Mouse (Mus musculus): Measurements from ENCODE around the gene Bend3.
"Not testable (repeated sequence)": the region's sequence is repeated elsewhere in the genome, so short reads cannot be mapped to it uniquely, and the experiment has no call there.

The Bend3 gene

DNA sequence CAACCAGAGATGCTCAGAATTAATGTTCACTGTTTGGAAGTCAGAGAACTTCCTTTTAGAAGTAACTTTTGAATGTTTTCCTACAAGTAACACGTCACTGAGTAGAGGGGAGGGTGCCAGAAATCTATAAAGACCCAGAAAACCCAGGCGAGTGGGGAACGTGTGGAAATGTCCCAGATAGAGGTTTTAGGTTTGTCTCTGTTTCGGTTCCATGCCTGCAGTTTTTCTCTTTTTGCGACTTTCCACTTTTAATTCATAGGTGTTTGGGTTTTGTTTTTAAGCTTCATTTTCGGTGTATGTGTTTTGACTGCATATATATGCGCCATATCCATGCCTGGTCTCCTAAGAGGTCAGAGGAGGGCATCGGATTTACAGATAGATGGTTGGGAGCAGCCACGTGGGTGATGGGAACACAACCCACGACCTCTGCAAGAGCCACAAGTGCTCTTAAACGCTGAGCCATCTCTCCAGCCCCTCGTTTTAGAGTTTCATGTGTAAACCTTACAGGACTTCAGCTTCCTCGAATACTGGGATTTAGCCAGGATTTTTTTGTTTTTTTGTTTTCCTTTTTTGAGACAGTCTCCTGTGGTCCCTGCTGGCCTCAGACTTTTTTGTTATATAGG is 1.7 kb downstream of the Bend3 start:
- DNase-seq (ENCODE audit: low read depth), result peak; percentile 30

DNA sequence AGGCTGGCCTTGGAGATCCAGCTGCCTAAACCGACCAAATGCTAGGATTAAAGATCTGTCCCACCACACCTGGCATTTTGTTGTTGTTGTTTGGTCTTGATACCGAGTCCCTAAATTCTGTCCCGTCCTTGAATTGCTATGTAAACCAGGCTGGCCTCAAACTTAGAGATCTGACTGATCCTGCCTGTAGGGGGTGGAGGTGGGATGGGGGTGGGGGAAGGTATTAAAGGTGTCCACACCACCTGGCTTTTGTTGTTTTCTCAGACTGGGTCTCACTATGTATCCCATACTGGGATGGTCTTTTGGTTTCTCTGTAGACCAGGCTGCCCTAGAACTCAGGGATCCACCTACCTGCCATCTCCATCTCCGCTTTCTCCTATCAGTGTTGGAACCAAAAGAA is 2.5 kb downstream of the Bend3 start:
- no peak for DNase-seq (ENCODE audit: low read depth)

DNA sequence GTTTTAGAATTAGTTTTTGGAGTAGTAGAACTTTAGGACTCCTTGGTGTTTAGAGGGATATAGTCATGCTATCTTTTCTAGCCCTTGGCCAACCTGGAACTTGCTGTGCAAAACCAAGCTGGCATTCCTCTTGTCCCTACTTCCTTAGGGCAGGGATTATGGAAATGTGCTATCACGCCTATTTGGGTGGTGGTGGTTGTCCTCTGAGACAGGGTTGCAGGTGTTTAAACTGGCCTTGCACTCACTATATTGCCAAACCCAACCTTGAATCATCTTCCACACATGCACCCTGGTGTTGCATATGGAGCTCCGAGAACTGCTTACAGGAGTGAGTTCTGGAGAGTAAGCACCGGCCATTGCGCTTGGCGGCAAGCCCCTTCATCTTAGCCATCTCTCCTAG is 3.4 kb downstream of the Bend3 start:
- DNase-seq (ENCODE audit: low read depth), result no peak

DNA sequence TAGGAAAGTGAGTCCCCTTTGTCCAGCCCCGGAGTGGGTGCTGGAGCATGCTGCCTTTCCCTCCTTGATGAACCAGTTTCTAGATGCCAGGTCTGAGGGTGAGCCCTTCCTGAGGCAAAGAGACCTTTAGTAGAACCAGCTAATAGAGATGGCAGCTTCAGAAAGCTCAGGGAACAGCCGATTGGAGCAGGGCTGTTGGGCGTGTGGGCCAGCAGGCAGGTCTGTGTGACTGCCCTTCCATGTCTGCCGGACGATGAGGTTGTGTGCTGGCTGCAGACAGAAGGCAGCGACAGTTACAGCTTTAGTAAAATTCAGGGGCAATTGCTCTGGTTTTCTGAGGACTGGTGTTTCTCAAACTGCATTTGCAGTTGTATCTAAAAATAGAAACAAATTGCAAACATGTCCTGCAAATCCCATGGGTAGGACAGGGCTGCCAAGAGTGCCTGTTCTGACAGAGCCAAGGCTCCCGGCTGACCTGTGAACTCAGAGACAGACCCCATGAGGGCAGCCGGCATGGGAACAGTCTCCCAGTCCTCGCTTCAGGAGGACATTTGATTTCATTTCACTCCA is 4.9 kb downstream of the Bend3 start:
- DNase-seq (ENCODE audit: low read depth), result peak; percentile 54

DNA sequence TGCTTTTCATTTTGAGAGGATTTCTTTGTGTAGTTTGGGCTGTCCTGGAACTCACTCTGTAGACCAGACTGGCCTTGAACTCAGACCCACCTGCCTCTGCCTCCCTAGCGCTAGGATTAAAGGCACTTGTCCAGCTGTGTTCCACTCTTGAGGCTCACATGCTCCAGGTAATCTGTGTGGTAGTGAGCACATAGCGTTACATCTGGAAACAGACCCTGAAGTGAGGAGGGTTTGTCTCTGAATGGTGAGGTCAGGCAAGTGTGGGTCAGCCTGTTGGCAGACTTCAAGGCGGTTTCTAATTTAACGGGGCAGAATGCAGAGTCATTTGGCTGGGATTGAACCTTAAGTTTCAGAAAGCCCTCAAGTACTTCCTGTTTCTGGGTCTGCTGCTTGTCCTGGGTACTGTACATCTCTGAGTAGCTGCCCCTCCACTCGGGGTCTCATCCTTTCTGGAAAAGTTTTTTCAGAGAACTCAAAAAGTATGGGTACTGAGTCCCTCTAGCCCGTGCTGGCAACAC is 7.2 kb downstream of the Bend3 start:
- no peak for DNase-seq (ENCODE audit: low read depth)

DNA sequence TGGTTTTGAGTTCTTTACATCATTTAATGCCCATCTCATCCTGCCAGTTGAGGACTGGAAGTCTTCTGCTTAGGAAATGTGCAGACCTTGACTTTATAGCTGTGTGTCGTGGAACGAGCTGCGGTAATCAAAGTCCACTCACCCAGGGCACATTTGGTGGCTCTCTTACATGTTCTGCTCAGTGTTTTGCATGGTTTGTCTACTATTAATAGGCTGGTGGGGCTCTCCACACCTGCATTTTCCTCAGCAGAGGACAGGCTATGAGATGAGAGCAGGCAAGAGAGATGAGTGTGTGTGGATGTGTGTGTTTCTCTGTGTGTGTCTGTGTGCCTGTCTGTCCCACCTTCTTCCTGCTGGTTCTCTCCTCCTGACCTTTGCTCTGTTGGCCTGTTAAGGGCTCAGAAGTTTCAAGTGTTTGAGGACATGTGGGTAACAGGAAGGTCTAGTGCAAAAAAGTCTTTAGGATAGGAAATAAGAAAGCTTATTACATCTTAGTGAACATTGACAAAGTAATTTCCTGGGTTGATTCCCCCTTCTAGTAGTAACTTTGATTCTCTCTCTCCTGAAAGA is 8.9 kb downstream of the Bend3 start:
- DNase-seq (ENCODE audit: low read depth), result no peak

DNA sequence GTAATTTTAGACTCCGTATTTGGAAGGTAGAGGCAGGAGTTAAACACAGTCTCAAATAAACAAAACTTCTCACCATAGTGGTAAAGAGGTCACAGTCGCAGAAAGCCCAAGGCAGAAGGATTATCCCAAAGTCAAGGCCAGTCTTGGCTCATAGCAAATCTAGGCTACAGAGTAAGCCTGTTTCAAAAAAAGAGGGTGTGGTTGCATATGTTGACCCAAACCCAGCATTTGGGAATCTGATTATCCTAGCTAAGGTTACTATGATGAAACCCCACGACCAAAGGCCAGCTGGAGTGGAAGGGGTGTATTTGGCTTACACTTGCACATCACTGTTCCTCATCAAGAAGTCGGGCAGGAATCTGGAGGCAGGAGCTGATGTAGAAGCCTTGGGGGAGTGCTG is 9.6 kb downstream of the Bend3 start:
- no peak for DNase-seq (ENCODE audit: low read depth)

DNA sequence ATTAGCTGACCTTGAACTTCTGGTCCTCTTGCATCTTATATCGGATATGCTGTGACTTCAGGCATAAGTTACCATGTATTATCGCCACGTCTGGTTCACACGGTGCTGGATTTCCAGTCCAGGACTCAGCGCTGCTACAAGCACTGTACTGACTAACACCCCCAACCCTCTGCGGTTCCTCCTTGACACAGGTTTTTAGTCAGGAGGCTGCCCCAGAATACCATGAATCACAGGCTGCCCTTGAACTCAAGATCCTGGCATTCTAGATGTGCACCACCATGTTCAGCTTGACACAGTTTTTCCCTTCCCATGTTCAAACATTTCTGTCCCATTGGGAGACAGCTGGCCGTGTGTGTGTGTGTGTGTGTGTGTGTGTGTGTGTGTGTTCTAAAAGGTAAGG is 10.5 kb downstream of the Bend3 start:
- no peak for DNase-seq (ENCODE audit: low read depth)

DNA sequence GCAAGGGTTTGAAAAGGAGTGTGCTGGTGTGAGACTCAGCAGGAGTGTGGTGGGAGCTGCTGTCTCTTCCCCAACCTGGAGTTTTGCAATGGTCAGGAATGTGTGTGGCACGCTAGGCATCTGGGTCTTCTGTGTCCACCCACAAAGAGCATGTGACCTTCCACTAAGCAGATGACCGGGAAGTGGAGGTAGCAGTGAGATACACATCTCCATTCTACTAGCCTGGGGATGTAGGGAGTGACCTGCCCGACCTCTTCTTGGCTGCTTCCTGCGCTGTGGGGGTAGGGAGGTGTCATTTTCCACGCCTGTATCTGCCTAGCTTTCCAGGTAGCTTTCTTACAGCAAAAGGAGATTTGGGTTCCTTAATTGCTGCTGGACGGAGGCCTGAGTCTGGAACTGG is 10.9 kb downstream of the Bend3 start:
- DNase-seq (ENCODE audit: low read depth), result no peak

DNA sequence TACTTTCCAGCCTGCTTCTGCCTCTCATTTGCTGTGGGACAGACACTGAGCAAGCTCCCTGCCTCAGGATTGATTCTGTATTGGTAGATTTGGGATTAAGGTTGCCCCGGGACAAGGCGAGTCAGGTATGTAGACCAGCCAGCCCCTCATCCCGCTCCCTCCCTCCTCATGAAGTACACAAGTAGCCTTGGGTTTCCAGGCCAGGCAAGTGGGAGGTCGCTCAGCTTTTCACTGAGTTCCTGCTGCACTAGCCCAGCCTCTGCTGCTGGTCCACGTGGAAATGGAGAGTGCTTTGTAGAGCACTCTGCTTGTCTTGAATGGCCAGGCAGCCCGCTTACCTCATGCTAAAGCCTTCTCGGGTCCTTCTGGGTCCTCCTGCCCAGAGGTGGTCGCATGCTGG is 11.4 kb downstream of the Bend3 start:
- no peak for DNase-seq (ENCODE audit: low read depth)

DNA sequence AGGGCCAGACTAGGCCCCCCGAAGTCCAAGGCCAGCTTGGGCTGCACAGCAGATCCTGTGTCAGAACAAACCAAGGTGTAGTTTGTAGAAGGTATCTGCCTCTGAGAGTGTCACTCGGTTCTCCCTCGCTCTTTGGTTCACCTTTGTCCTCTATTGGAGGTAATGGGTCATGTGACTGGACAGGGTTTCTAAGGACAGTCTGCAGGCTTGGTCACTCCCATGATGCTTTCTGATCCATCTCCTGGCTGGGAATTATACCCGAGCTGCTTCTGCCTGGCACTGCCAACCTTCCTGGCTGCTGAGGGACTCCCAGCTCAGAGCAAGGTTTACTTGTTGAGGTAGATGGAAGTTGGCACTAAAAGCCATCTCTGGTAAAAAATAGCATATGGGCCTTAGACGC is 12.2 kb downstream of the Bend3 start:
- no peak for DNase-seq (ENCODE audit: low read depth)

DNA sequence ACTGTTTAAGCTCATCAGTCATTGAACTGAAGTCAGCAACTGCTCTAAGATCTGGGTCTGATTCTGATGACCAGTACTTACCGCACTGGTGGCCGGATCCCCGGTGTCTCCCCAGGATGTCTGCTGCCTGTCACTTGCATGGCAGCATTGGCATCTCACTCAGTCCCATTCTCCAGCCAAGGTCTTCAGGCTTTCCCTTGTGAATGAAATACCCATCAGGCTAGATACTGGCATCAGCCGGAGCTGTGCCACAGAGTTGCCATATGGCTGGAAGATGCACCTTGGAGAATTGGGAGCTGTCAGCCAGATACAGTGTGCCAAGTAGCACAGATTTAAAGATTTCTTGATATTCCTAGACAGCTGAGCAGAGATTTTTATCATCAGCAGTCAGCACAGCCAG is 24.0 kb downstream of the Bend3 start:
- no peak for DNase-seq (ENCODE audit: low read depth)

DNA sequence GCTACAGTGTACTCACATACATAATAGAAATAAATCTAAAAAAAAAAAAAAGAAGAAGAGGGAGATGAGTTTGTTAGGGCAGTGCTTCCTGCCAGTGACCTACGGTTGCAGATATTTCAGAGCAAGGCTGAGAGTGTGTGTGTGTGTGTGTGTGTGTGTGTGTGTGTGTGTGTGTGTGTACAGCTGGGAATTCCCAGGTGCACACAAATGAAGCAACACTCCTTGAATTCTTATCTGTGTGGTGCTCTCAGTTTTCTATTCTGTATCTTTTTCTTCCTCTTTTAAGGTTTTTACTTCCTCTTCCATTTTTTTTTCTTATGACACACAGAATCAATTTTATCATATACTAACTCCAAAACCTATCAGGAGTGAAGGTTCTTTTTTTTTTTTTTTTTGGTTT is 25.7 kb downstream of the Bend3 start:
- no peak for DNase-seq (ENCODE audit: low read depth)

DNA sequence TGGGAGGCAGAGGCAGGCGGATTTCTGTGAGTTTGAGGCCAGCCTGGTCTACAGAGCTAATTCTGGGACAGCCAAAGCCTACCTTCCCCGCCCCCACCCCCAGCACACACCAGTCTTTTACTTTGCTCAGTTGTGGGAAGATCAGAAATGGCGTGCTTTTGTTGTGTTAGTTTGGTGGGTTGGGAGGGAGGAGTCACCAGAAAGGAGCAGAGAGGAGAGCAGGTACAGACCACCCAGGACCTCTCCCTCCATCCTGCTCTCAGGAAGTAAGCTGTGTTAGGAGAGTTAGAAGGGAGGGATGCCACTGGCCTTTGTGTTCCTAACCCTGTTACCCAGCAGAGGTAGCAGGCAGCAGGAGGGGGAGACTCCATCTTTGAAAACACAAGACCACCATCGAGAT is 28.4 kb downstream of the Bend3 start:
- no peak for DNase-seq (ENCODE audit: low read depth)

DNA sequence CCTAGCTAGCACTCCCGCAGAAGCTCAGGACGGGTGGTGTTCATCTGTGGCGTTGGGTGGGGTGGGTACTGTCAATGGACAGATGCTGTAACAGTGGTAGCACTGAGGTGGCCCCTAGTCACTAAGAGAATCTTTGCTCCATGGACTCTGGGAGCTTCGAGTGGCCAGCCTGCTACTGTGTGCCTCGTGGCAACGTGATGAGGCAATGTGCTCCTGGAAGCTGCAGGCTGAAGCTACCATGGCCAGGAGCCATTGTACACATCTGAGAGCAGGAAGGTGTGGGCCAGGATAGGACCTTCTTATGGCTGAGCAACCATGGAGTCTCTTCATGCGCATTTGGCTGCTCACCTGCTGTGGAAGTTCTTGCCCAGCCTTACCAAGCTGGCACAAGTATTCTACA is 30.6 kb downstream of the Bend3 start:
- no peak for DNase-seq (ENCODE audit: low read depth)

DNA sequence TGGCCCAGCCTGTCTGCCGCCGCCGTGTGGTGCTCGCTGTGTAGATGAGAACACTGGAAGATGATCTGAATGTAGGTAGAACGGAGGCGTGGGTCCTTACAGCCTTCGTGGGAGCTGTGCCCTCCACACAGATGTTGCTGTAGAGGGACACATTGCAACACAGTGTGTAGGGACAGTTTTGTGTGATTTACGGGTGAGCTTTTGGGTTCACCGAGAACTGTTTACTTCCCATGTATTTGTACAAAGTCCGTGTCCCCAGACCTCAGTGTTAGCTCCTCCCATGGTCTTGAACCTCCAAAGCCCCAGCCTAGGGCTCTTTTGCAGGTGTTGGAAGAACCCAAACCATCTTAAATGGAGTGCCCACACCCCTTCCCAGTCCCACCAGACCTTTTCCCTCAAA is 34.3 kb downstream of the Bend3 start:
- no peak for DNase-seq (ENCODE audit: low read depth)

DNA sequence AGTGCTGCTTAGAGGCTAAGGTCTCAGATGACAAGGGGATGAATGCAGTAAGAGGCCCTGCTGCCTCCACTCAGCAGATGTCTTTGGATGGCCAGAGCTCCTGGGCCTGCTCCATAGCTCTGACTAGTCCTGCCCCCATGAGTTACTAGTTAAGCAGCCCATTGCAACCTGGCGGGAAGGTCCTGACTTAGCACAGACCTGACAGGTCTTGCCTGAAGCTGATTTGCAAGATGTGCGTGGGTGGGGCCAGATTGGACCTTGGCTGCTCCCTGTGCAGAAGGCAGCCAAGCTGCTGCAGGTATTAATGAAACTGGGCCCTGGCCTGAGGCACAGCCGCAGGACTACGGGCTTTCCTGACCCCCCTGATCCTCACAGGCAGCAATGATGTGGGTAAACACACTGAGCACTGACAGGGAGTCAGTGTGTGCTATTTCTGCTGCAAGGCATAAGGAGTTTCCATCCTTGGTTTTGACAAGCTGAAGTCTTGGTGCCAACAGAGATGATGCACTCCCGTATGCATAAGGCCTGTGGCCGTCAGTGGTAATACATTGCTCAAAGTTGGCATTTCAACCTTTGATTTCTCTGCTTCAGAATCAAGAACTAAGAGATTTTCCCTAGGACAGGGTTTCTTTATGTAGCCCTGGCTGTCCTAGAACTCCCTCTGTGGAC is 38.5 kb downstream of the Bend3 start:
- peak; percentile 26 for DNase-seq (ENCODE audit: low read depth)

DNA sequence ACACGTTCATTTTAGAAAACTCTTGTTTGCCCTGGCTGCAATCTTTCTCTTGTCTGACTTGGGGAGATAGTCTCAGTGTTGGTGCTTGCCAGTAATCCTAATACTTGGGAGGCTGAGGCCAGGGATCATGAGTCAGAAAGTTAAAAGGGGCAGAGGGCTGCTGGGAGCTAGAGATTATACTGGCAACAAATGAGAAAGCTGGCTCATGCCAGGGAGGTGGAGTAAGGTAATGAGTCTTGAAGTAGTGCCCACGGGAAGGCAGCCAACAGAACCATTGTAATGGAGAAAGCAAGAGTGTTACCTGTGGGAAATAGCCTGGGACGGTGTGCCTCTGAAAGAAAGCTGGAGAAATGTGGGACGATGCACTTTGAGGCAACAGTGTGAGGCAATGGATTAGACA is 39.2 kb downstream of the Bend3 start:
- DNase-seq (ENCODE audit: low read depth), result peak; percentile 51

DNA sequence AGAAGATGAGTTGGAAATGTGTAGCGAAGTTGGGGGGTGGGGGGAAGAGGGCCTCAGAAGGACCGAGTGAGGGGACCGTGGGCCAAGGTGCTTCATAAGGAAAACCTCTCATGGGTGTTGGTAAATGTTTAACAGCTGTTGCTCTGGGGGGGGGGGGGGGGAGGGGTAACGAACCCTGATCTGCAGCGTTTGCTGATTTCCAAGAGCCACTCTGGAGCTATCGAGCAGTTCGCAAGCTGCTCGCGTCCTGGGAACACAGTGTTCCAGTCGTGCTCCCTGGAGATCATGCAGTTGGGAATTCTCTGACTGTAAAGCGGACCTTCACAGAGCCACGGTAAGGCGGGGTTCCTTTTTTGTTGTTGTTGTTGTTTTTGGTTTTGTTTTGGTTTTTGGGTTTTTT is 39.7 kb downstream of the Bend3 start:
- no peak for DNase-seq (ENCODE audit: low read depth)

DNA sequence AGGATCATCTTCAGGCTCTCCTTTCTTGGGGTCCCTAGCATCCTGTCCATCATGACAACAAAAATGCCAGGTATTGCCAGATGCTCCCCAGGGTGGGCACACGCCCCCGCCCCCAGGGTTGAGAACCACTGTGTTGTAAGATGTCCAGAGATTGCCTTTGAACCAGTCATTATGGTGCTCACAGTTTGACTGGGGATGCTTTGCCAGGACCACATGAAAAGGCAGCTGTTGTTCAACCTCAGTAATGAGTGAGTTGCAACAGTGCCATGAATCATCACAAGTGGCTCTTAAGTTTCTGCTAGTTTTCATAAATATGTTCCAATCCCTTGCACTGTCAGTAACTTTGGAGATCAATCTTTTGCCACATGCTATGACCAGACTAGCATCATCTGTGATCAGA is 41.3 kb downstream of the Bend3 start:
- peak; percentile 74 for DNase-seq (ENCODE audit: low read depth)

DNA sequence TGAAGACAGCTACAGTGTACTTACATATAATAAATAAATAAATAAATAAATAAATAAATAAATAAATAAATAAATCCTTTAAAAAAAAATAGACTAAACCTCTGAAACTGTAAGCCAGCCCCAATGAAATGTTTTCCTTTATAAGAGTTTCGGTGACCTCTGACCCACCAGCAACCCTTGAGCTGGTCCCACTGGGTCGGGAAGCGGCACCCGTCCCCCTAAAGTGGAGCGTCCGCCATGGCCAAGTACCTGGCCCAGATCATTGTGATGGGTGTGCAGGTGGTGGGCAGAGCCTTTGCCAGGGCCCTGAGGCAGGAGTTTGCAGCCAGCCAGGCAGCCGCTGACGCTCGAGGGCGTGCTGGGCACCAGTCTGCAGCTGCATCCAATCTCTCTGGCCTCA is 45.3 kb downstream of the Bend3 start, which contains the start of gene Gm9803:
TSS of gene Gm9803 (plus strand) at position 154 of the 400 bp plus-strand sequence.
- DNase-seq (ENCODE audit: low read depth), result not testable (repeated sequence)

DNA sequence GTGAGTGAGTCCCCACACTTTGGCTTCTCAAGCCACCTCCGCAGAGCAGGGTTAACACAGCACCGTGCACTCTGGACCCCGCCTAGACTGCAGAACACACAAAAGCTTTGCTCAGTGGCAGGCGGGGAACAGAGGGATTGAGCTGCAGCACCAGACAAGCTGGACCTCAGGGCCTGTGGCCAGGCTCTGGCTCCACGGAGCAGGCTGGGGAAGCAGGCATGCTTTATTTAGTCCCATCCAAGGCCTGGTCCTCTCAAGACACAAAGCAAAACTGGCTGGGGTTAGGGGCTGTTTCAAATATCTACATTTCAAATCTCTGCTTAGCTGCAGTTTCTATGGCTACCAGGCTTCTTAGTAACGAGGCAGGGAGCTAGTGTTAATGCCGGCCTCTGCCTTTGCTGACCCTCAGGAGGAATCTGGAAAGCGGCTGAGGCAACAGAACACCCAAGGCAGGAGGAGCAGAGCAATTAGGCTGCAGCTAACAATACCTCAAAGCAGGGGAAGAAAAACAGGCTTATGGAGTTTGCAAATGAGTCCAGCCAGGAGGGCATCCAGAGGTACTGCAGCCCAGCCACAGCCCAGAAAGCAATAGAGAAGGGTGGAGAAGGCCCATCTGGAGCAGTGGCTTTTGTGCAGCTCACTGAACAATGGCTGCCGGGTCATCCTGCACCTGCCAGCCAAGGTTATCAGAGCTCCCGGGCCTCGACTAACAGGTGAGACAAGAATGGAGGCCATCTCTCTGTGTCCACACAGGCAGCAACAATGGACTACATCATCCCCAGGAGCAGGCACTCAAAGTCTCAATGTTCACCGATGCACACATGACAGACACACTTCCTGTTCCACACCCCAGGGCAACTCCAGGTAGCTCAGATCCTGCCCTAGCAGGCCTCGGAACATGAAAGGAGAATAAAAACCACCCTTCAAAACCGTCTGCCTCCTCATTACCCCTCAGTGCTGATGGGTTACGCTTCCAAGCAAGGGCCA is 48.9 kb downstream of the Bend3 start:
- DNase-seq (ENCODE audit: low read depth), result no peak

All from NIH3T3 (cell line).